Mouse (Mus musculus) MEL (cell line): ENCODE data around the gene Prrt4. TPM values are rescaled to one million over a fixed set of nuclear protein-coding genes. Genes with fewer than 3 reads are reported as not detected.

ENCODE experiments used
- DNase-seq: peaks from one replicate; pipeline ENCODE4 v3.0.0; 2011; ENCODE audit warnings: low read depth, low spot score
- H3K27ac ChIP-seq: 2 replicates; pipeline ENCODE4 v1.5.1; 2012; ENCODE audit warnings: low read depth, mild to moderate bottlenecking, control low read depth, low read length, moderate library complexity; ENCODE audit not compliant: control insufficient read depth
- H3K27me3 ChIP-seq, 2 experiments: fragments of 150-350 bp in 1 of 2; sonication (generic) in 1 of 2; 2 replicates each; pipeline ENCODE4 v1.6.1; 2012; ENCODE audit warnings: low read length in 2 of 2, mild to moderate bottlenecking in 2 of 2, improper control_type of control experiment in 1 of 2, moderate library complexity in 1 of 2; ENCODE audit not compliant: insufficient read depth in 2 of 2, control insufficient read depth in 1 of 2
- H3K36me3 ChIP-seq, 2 experiments: 2 replicates each; pipeline ENCODE4 v1.6.1; 2012 to 2014; ENCODE audit warnings: low read length in 2 of 2, improper control_type of control experiment in 1 of 2, inconsistent platforms in 1 of 2, mild to moderate bottlenecking in 1 of 2; ENCODE audit not compliant: insufficient read depth in 2 of 2, control insufficient read depth in 1 of 2
- H3K4me1 ChIP-seq, 2 experiments: fragments of 150-350 bp in 1 of 2; sonication (generic) in 1 of 2; 2 replicates each; pipeline ENCODE4 v1.6.1; 2012; ENCODE audit warnings: low read length in 2 of 2, improper control_type of control experiment in 1 of 2, mild to moderate bottlenecking in 1 of 2; ENCODE audit not compliant: insufficient read depth in 2 of 2, control insufficient read depth in 1 of 2
- H3K4me3 ChIP-seq, 2 experiments: fragments of 150-350 bp in 1 of 2; sonication (generic) in 1 of 2; 2 replicates each; pipeline ENCODE4 v1.5.1; 2012; ENCODE audit warnings: low read depth in 2 of 2, low read length in 2 of 2, mild to moderate bottlenecking in 2 of 2, moderate library complexity in 2 of 2, control low read depth in 1 of 2, improper control_type of control experiment in 1 of 2; ENCODE audit not compliant: control insufficient read depth in 1 of 2, insufficient read depth in 1 of 2
- H3K79me2 ChIP-seq: 2 replicates; pipeline ENCODE4 v1.6.1; 2012; ENCODE audit warnings: mild to moderate bottlenecking, low read length, moderate library complexity; ENCODE audit not compliant: control insufficient read depth, poor library complexity, insufficient read depth
- H3K9ac ChIP-seq: 2 replicates; pipeline ENCODE4 v1.6.1; 2012; ENCODE audit warnings: low read depth, mild to moderate bottlenecking, control low read depth, low read length, moderate library complexity; ENCODE audit not compliant: control insufficient read depth, poor library complexity, severe bottlenecking
- H3K9me3 ChIP-seq: fragments of 150-350 bp; sonication (generic); replicated peaks from 2 replicates; pipeline ENCODE4 v1.6.1; 2012; ENCODE audit warnings: mild to moderate bottlenecking, low read length, improper control_type of control experiment, moderate library complexity; ENCODE audit not compliant: insufficient read depth
- CHD1 ChIP-seq: IDR thresholded peaks from 2 replicates; pipeline ENCODE4 v1.6.1; 2012; ENCODE audit warnings: low read depth, mild to moderate bottlenecking, inconsistent platforms, low read length, improper control_type of control experiment
- CHD2 ChIP-seq: IDR thresholded peaks from 2 replicates; pipeline ENCODE4 v1.6.1; 2011; ENCODE audit warnings: low read length, improper control_type of control experiment
- E2F4 ChIP-seq: IDR thresholded peaks from 2 replicates; pipeline ENCODE4 v1.6.1; 2011; ENCODE audit warnings: low read depth, low read length, improper control_type of control experiment, borderline replicate concordance
- ETS1 ChIP-seq: IDR thresholded peaks from 2 replicates; pipeline ENCODE4 v1.6.1; 2012; ENCODE audit warnings: low read depth, mild to moderate bottlenecking, inconsistent platforms, low read length, improper control_type of control experiment, moderate library complexity
- GABPA ChIP-seq: IDR thresholded peaks from 2 replicates; pipeline ENCODE4 v1.6.1; 2012; ENCODE audit warnings: low read depth, mild to moderate bottlenecking, inconsistent platforms, low read length, improper control_type of control experiment, moderate library complexity
- KAT2A ChIP-seq: conservative IDR thresholded peaks from 2 replicates; pipeline ENCODE4 v1.6.1; 2012; ENCODE audit warnings: low read depth, low read length, improper control_type of control experiment, inconsistent platforms
- MAFK ChIP-seq: IDR thresholded peaks from 2 replicates; pipeline ENCODE4 v1.6.1; 2011; ENCODE audit warnings: low read depth, mild to moderate bottlenecking, low read length, improper control_type of control experiment, borderline replicate concordance
- MAX ChIP-seq: IDR thresholded peaks from 2 replicates; pipeline ENCODE4 v1.6.1; 2011; ENCODE audit warnings: low read length, improper control_type of control experiment
- MAZ ChIP-seq: IDR thresholded peaks from 2 replicates; pipeline ENCODE4 v1.6.1; 2012; ENCODE audit warnings: low read depth, mild to moderate bottlenecking, inconsistent platforms, low read length, improper control_type of control experiment
- MXI1 ChIP-seq: IDR thresholded peaks from 2 replicates; pipeline ENCODE4 v1.6.1; 2011; ENCODE audit warnings: mild to moderate bottlenecking, low read depth, low read length, improper control_type of control experiment
- MYB ChIP-seq: IDR thresholded peaks from 2 replicates; pipeline ENCODE4 v1.6.1; 2011; ENCODE audit warnings: mild to moderate bottlenecking, low read depth, low read length, improper control_type of control experiment
- NELFE ChIP-seq: IDR thresholded peaks from 2 replicates; pipeline ENCODE4 v1.6.1; 2011; ENCODE audit warnings: low read depth, low read length, improper control_type of control experiment
- POLR2A ChIP-seq, 2 experiments: IDR thresholded peaks; 2 replicates each; pipeline ENCODE4 v1.6.1; 2011 to 2012; ENCODE audit warnings: low read length in 2 of 2, mild to moderate bottlenecking in 2 of 2, control low read depth in 1 of 2, improper control_type of control experiment in 1 of 2, low read depth in 1 of 2, moderate library complexity in 1 of 2; ENCODE audit not compliant: control insufficient read depth in 1 of 2, insufficient read depth in 1 of 2, poor library complexity in 1 of 2
- POLR2AphosphoS2 ChIP-seq: IDR thresholded peaks from 2 replicates; pipeline ENCODE4 v1.6.1; 2011; ENCODE audit warnings: low read length, improper control_type of control experiment
- POLR2AphosphoS5 ChIP-seq: IDR thresholded peaks from 2 replicates; pipeline ENCODE4 v1.6.1; 2012; ENCODE audit warnings: low read depth, borderline replicate concordance, mild to moderate bottlenecking, inconsistent platforms, low read length, moderate library complexity, mixed read lengths
- RAD21 ChIP-seq: IDR thresholded peaks from 2 replicates; pipeline ENCODE4 v1.6.1; 2011; ENCODE audit warnings: mild to moderate bottlenecking, low read depth, low read length, improper control_type of control experiment
- SIN3A ChIP-seq: IDR thresholded peaks from 2 replicates; pipeline ENCODE4 v1.6.1; 2012; ENCODE audit warnings: low read length, improper control_type of control experiment, inconsistent platforms
- TCF12 ChIP-seq: IDR thresholded peaks from 2 replicates; pipeline ENCODE4 v1.6.1; 2014; ENCODE audit warnings: low read depth, mild to moderate bottlenecking, inconsistent platforms, low read length, improper control_type of control experiment, moderate library complexity
- ZC3H11A ChIP-seq: IDR thresholded peaks from 2 replicates; pipeline ENCODE4 v1.6.1; 2012; ENCODE audit warnings: low read depth, mild to moderate bottlenecking, inconsistent platforms, low read length, improper control_type of control experiment
- ZNF384 ChIP-seq: IDR thresholded peaks from 2 replicates; pipeline ENCODE4 v1.6.1; 2012; ENCODE audit warnings: low read depth, mild to moderate bottlenecking, inconsistent platforms, low read length, improper control_type of control experiment
- polyA plus RNA-seq, 2 experiments: library from polyadenylated mRNA; stranded (reverse) in 1 of 2; unstranded in 1 of 2; fragments of >175 nt in 1 of 2; fragments of >200 nt in 1 of 2; gene quantifications; 2 replicates each; pipeline versions ENCODE4 v1.2.1 to v1.2.4; 2012; ENCODE audit warnings: low replicate concordance in 2 of 2, low read depth in 1 of 2; ENCODE audit not compliant: insufficient read length in 2 of 2, insufficient read depth in 1 of 2, missing spikeins in 1 of 2
- total RNA-seq: library from RNA; depleted of rRNA; stranded (reverse); fragments of 300-350 nt; gene quantifications from 2 replicates; pipeline ENCODE4 v1.2.3, GENCODE M21; 2012

The Prrt4 gene
- total and polyA plus RNA-seq, 3 experiments: 0.17 TPM; not detected in 2

- Histone ChIP-seq H3K4me1 (no peaks in the 10 kb centered on the region), H3K27me3 (no peaks in the 10 kb centered on the region), H3K79me2 (no peaks in the 10 kb centered on the region), H3K27ac (no peak overlapping the region), H3K36me3 (peaks cover 0 to 6% of the 10 kb centered on the region in 2 experiments; a peak in 2 of 4 replicates), H3K9ac (no peak overlapping the region), H3K9me3 (no peaks in the 10 kb centered on the region), H3K4me3 (no peak overlapping the region)
- DNase-seq: no peak
- TF ChIP-seq ZC3H11A: no peak
- TF ChIP-seq POLR2A (IDR thresholded peaks at IDR 0.05; ENCODE audit: control insufficient read depth in 1 of 2, insufficient read depth in 1 of 2, low read depth in 1 of 2, low read length in 2 of 2, poor library complexity in 1 of 2): no peak
- TF ChIP-seq KAT2A: no peak
- TF ChIP-seq POLR2AphosphoS5: no peak
- no peak for TF ChIP-seq CHD2
- TF ChIP-seq MXI1: no peak
- no peak for TF ChIP-seq MAFK
- TF ChIP-seq GABPA: no peak
- TF ChIP-seq TCF12: no peak
- no peak for TF ChIP-seq E2F4
- TF ChIP-seq MAX: no peak
- no peak for TF ChIP-seq RAD21
- TF ChIP-seq MYB: no peak
- TF ChIP-seq POLR2AphosphoS2: no peak
- no peak for TF ChIP-seq SIN3A
- TF ChIP-seq CHD1: no peak
- no peak for TF ChIP-seq ZNF384
- no peak for TF ChIP-seq MAZ
- TF ChIP-seq ETS1: no peak
Observed at GRCm38 (mm10) chr6:29145456-29146307, 33.7 kb downstream of the Prrt4 start.

DNA sequence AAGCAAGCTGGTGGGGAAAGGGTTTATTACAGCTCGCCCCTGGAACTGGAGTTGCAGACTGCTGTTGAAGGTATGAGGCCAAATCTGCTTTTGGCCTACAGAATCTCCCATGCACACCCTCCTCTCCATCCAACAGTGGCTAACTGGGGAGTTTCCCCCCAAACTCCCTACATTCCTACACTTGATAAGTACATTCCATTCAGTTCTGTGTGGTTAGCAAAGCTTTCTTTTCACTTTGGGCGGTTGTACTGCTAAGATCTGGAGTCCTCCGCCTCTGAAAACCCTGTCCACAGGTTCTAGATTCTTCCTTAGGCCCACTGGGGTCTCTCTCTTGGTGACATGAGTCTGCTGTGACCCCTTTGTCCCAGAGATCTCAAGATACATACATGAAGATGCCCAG, 34.4 kb downstream of the Prrt4 start:
- Histone ChIP-seq H3K4me3 (no peak overlapping the region), H3K36me3 (peaks cover 0 to 9% of the 10 kb centered on the region in 2 experiments; a peak in 2 of 4 replicates), H3K27me3 (no peaks in the 10 kb centered on the region), H3K27ac (no peak overlapping the region), H3K9ac (no peak overlapping the region), H3K79me2 (no peaks in the 10 kb centered on the region), H3K9me3 (no peaks in the 10 kb centered on the region), H3K4me1 (no peaks in the 10 kb centered on the region)
- DNase-seq: no peak
- TF ChIP-seq GABPA: no peak
- TF ChIP-seq NELFE: no peak
- TF ChIP-seq SIN3A: no peak
